In the genomic region with DNA sequence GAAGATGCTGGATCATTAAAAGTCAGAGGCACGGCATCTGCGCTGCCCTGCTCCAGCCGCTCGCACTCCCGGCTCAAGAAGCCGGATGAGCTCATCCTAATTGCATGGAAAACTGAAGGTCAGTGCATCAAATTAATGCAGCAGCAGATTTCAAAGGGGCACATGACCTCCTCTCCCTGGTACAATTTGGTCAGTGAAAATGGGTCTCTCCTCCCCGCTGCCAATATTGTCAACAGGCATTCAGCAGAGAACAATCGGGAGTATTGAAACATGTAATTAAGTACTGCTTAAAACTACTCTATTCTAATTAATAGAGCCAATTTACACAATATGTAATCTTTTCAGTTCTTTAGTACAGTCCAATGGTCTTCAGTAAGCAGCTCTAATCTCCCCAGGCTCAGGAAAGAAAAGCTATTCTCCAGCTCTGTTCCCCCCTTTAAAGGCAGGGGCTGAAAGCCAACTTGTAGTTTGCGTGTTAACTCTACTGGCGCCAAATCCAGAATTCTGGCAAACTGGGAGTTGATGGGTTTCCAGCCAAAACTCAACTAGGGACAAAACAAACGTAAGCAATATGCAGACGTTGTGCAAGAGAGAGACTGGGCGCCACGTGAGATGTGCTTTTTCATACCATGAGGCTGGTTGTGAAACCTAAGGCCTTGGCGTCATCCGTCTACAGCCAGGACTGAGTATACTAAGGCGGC, we compare ENCODE assay signal across 7 mouse cellular contexts.
DNase-seq lines count a peak whose midpoint lies in the region; ATAC-seq and TF ChIP-seq lines count a peak whose summit lies in the region.

No protein-coding gene starts in this region.

- H3K4me3 ChIP-seq in heart, embryonic 12.5 days: no peak overlapping the region
- H3K4me3 ChIP-seq in lung, postnatal 0 days (ENCODE audit: low read depth, low read length): no peak overlapping the region

- peaks cover 43% of the 10 kb centered on the region for H3K4me1 ChIP-seq in heart, embryonic 12.5 days (replicated peaks)
- peaks cover 12% of the 10 kb centered on the region for H3K4me1 ChIP-seq in lung, postnatal 0 days (ENCODE audit: insufficient read depth, low read depth, low read length)

- H3K36me3 ChIP-seq in heart, embryonic 12.5 days: peaks cover 31% of the 10 kb centered on the region
- H3K36me3 ChIP-seq in lung, postnatal 0 days (ENCODE audit: insufficient read depth, low read length): peaks cover 6% of the 10 kb centered on the region; the same call in 1 of the 2 replicates

- no peak for ATAC-seq in heart, embryonic 12.5 days (ENCODE audit: insufficient number of reproducible peaks, low FRiP score)
- peak; percentile 86 for ATAC-seq in lung, postnatal 0 days

- peak overlapping the region; percentile 11; the same call in 1 of the 2 replicates for H3K27ac ChIP-seq in heart, embryonic 12.5 days (ENCODE audit: poor library complexity, severe bottlenecking)
- H3K27ac ChIP-seq in lung, postnatal 0 days (ENCODE audit: low read length): peak overlapping the region; percentile 80

- TF ChIP-seq EP300 in lung, postnatal 0 days (IDR thresholded peaks at IDR 0.05): peak; percentile 98

- H3K9ac ChIP-seq in heart, embryonic 12.5 days: no peak overlapping the region
- no peak overlapping the region for H3K9ac ChIP-seq in lung, postnatal 0 days (replicated peaks; ENCODE audit: low read depth)

- H3K4me2 ChIP-seq in heart, embryonic 12.5 days: no peak overlapping the region
- H3K4me2 ChIP-seq in lung, postnatal 0 days (replicated peaks; ENCODE audit: low read depth, low read length): no peak overlapping the region

- peak; percentile 76 for DNase-seq in NIH3T3 (ENCODE audit: low read depth)
- DNase-seq in adrenal gland, postnatal 25 days: peak; percentile 26
- peak; percentile 95 for DNase-seq in lung, postnatal 0 days (ENCODE audit: low spot score)
- peak; percentile 15 for DNase-seq in testis, postnatal 14 days (ENCODE audit: low spot score)
- DNase-seq in cerebellum, postnatal 4 days (ENCODE audit: low spot score in 2 of 2): no peak
- no peak for DNase-seq in left cerebral cortex, postnatal 25 days (ENCODE audit: low spot score in 2 of 2)

- H3K9me3 ChIP-seq in heart, embryonic 12.5 days (replicated peaks): no peaks in the 10 kb centered on the region
- H3K9me3 ChIP-seq in lung, postnatal 0 days (ENCODE audit: low read length): no peaks in the 10 kb centered on the region

- no peak for TF ChIP-seq CTCF in lung, postnatal 0 days (IDR thresholded peaks at IDR 0.05)

- intact Hi-C loops in left cerebral cortex, postnatal 25 days (cut with DNase I): no loop called here

- H3K27me3 ChIP-seq in heart, embryonic 12.5 days (replicated peaks): no peaks in the 10 kb centered on the region
- H3K27me3 ChIP-seq in lung, postnatal 0 days (replicated peaks; ENCODE audit: insufficient read depth, low read length): no peaks in the 10 kb centered on the region

- 87% methylated on average over 17 of the region's 17 CpGs for WGBS in heart, embryonic 12.5 days
- 62% methylated on average over 17 of the region's 17 CpGs for WGBS in lung, postnatal 0 days

Comparison
In these comparisons a context has a peak if more than half of its experiments do, and no peak if none do; other contexts are left out.
1. DNase-seq: peak in NIH3T3 (single experiment), adrenal gland, postnatal 25 days (single experiment), lung, postnatal 0 days (single experiment) and testis, postnatal 14 days (single experiment); none in cerebellum, postnatal 4 days (0 of 2) and left cerebral cortex, postnatal 25 days (0 of 2).